Mouse (Mus musculus): ENCODE measurements at regions not wholly inside any gene's neighbourhood (a gene's known extent, or its start where the extent isn't known, plus 50 kb on each side); places are given as distances from the start of the nearest gene placed in this dataset.
"Not testable (repeated sequence)": the region's sequence is repeated elsewhere in the genome, so short reads cannot be mapped to it uniquely, and the experiment has no call there.

DNA sequence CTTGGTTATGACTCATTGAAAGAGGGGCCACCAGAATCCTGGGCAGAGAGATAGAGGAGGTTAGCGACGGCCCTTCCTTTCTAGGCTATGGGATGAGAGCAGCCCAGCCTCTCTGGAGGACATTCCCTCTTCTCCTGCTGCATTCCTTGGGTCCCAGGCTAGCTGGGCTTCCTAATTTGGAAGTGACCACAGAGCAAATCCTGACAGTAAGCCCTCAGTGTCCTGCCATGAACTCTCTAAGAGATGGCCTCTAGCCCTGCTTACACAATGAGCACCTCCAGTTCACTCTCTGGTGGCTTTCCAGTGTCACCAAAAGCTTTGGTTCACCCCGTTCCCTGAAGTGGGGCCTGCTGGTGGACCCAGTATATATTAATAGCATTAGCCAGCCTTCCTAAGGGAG lies 64.1 kb upstream of the Rmdn2 start:
- DNase-seq (ENCODE audit: low spot score): no peak

GRCm38 (mm10) chr17:79550409-79550808 lies 61.3 kb upstream of the Rmdn2 start:
- not testable (repeated sequence) for DNase-seq (ENCODE audit: low spot score)

DNA sequence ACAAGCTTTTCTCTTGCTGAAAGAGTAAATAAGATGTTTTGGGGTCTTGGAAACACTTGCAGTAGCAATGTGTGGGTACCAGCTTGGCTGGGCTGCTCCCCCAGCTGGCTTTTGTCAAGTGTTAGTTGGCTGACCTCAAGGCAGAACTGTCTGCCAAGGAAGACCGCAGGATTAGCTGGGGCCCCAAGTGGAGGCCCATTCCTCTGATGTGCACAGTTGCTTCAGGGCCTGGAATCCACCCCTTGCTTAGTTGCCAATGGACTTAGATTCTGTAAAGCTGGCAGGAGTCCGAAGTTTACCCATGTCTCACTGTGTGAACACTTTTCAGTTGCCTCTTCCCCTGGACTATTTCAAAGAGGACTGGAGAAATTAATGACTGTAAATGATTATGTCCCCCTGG lies 57.8 kb upstream of the Rmdn2 start:
- peak; percentile 24 for DNase-seq (ENCODE audit: low spot score)

GRCm38 (mm10) chr17:79555593-79555992 lies 56.1 kb upstream of the Rmdn2 start:
- DNase-seq (ENCODE audit: low spot score): no peak

Measured in ovary, postnatal 36 days (tissue).